Comparison of ENCODE assay signal across 16 mouse cellular contexts in genomic region chr14:122229988-122230387, GRCm38 (mm10). TPM values are rescaled to one million over a fixed set of nuclear protein-coding genes. Genes with fewer than 3 reads are reported as not detected.
DNase-seq lines count a peak whose midpoint lies in the region; ATAC-seq and TF ChIP-seq lines count a peak whose summit lies in the region.
"Had no signal": no experiment of that assay in that cellular context is flagged by ENCODE, and none has a peak within 500 bp of the region (broad histone marks: within the 10 kb centered on the region; RNA-seq: fewer than 3 reads in every experiment).

No protein-coding gene starts in this region.

- H3K9me3 ChIP-seq in hindbrain, embryonic 15.5 days, result no peaks in the 10 kb centered on the region
- H3K9me3 ChIP-seq in midbrain, embryonic 16.5 days (replicated peaks; ENCODE audit: control insufficient read depth, low read length, poor library complexity, severe bottlenecking), result no peaks in the 10 kb centered on the region
- no peaks in the 10 kb centered on the region for H3K9me3 ChIP-seq in stomach, postnatal 0 days (ENCODE audit: control insufficient read depth, low read length)
- H3K9me3 ChIP-seq: embryonic facial prominence, embryonic 15.5 days; limb, embryonic 12.5 days; liver, embryonic 13.5 days; lung, embryonic 15.5 days had no signal

- 0 out of 2 replicates have a peak overlapping the region, but pooled peaks have one; percentile 11 for H3K4me2 ChIP-seq in hindbrain, embryonic 15.5 days
- no peak overlapping the region for H3K4me2 ChIP-seq in midbrain, embryonic 16.5 days (ENCODE audit: low read length)
- no peak overlapping the region for H3K4me2 ChIP-seq in stomach, postnatal 0 days (replicated peaks; ENCODE audit: low read depth)
- H3K4me2 ChIP-seq: embryonic facial prominence, embryonic 15.5 days; liver, embryonic 13.5 days; lung, embryonic 15.5 days had no signal

- no peak for ATAC-seq in cerebellum, adult (ENCODE audit: insufficient number of reproducible peaks, low FRiP score, low TSS enrichment)
- no peak for ATAC-seq in hindbrain, embryonic 15.5 days (ENCODE audit: low FRiP score, low read depth)
- ATAC-seq in midbrain, embryonic 16.5 days, result no peak
- ATAC-seq in stomach, postnatal 0 days (ENCODE audit: low FRiP score, low TSS enrichment), result no peak
- ATAC-seq: intestine, embryonic 16.5 days had no signal

- peak; percentile 16 for DNase-seq in cerebellum, adult 11 months
- no peak for DNase-seq in layer of hippocampus, adult 2 months (ENCODE audit: low spot score in 2 of 2)
- DNase-seq in layer of hippocampus, adult 9-10 months (ENCODE audit: low spot score), result no peak
- DNase-seq in stomach, postnatal 0 days (ENCODE audit: low spot score), result no peak
- DNase-seq in heart, postnatal 36 days, result no peak
- DNase-seq: gastrocnemius, postnatal 14 days; liver, embryonic 13.5 days had no signal

- no peaks in the 10 kb centered on the region for H3K36me3 ChIP-seq in hindbrain, embryonic 15.5 days
- H3K36me3 ChIP-seq in midbrain, embryonic 16.5 days (ENCODE audit: control insufficient read depth, insufficient read depth, low read length), result no peaks in the 10 kb centered on the region
- no peaks in the 10 kb centered on the region for H3K36me3 ChIP-seq in stomach, postnatal 0 days (ENCODE audit: control insufficient read depth, insufficient read depth, low read length)
- H3K36me3 ChIP-seq: embryonic facial prominence, embryonic 15.5 days; limb, embryonic 12.5 days; liver, embryonic 13.5 days; lung, embryonic 15.5 days had no signal

- TF ChIP-seq CTCF in layer of hippocampus, adult 2 months (conservative IDR thresholded peaks at IDR 0.05), result no peak
- no peak for TF ChIP-seq CTCF in stomach, postnatal 0 days (IDR thresholded peaks at IDR 0.05; ENCODE audit: low read depth)

- H3K4me3 ChIP-seq in layer of hippocampus, adult 2 months, result no peak overlapping the region
- no peak overlapping the region for H3K4me3 ChIP-seq in hindbrain, embryonic 15.5 days
- H3K4me3 ChIP-seq in midbrain, embryonic 16.5 days (ENCODE audit: low read depth, low read length), result no peak overlapping the region
- no peak overlapping the region for H3K4me3 ChIP-seq in stomach, postnatal 0 days (ENCODE audit: low read depth, low read length)
- H3K4me3 ChIP-seq: embryonic facial prominence, embryonic 15.5 days; left cerebral cortex, adult 2 months; limb, embryonic 12.5 days; liver, embryonic 13.5 days; lung, embryonic 15.5 days had no signal

- peaks cover 47% of the 10 kb centered on the region for H3K27me3 ChIP-seq in hindbrain, embryonic 15.5 days
- H3K27me3 ChIP-seq in midbrain, embryonic 16.5 days (ENCODE audit: control insufficient read depth, insufficient read depth, low read depth, low read length), result peaks cover 51% of the 10 kb centered on the region
- no peaks in the 10 kb centered on the region for H3K27me3 ChIP-seq in stomach, postnatal 0 days (ENCODE audit: control insufficient read depth, insufficient read depth, low read length)

- WGBS in hindbrain, embryonic 15.5 days, result 59% methylated on average over 5 of the region's 5 CpGs
- 42% methylated on average over 5 of the region's 5 CpGs for WGBS in midbrain, embryonic 16.5 days
- WGBS in stomach, postnatal 0 days, result 88% methylated on average over 5 of the region's 5 CpGs

- TF ChIP-seq EP300 in stomach, postnatal 0 days (optimal IDR thresholded peaks at IDR 0.05), result no peak

- intact Hi-C loops in heart, postnatal 36 days (cut with DNase I), result loop anchor here (10.0 kb wide), 2 partner anchors 285 to 405 kb away; no protein-coding TSS in a partner anchor

- 0 out of 2 replicates have a peak, but pooled peaks cover 10% of the 10 kb centered on the region for H3K4me1 ChIP-seq in hindbrain, embryonic 15.5 days (replicated peaks)
- no peaks in the 10 kb centered on the region; the same call in 1 of the 2 replicates for H3K4me1 ChIP-seq in midbrain, embryonic 16.5 days (ENCODE audit: control insufficient read depth, insufficient read depth, low read length)
- no peaks in the 10 kb centered on the region for H3K4me1 ChIP-seq in stomach, postnatal 0 days (replicated peaks; ENCODE audit: control insufficient read depth, insufficient read depth)
- H3K4me1 ChIP-seq: embryonic facial prominence, embryonic 15.5 days; liver, embryonic 13.5 days; lung, embryonic 15.5 days had no signal

- peak overlapping the region; percentile 76 for H3K27ac ChIP-seq in layer of hippocampus, adult 2 months
- H3K27ac ChIP-seq in hindbrain, embryonic 15.5 days (replicated peaks), result peak overlapping the region; percentile 57
- peak overlapping the region; percentile 24; the same call in 1 of the 2 replicates for H3K27ac ChIP-seq in midbrain, embryonic 16.5 days (ENCODE audit: low read length)
- H3K27ac ChIP-seq in stomach, postnatal 0 days (replicated peaks), result no peak overlapping the region
- H3K27ac ChIP-seq: embryonic facial prominence, embryonic 15.5 days; left cerebral cortex, adult 2 months; limb, embryonic 12.5 days; liver, embryonic 13.5 days; lung, embryonic 15.5 days; macrophage had no signal

- no peak overlapping the region for H3K9ac ChIP-seq in hindbrain, embryonic 15.5 days
- H3K9ac ChIP-seq in midbrain, embryonic 16.5 days (ENCODE audit: low read depth, low read length), result no peak overlapping the region
- no peak overlapping the region for H3K9ac ChIP-seq in stomach, postnatal 0 days (ENCODE audit: low read length)
- H3K9ac ChIP-seq: embryonic facial prominence, embryonic 15.5 days; limb, embryonic 12.5 days; liver, embryonic 13.5 days; lung, embryonic 15.5 days had no signal

RNA-seq across cellular contexts. Expression of gene Clybl, which starts 48.5 kb away (rescaled TPM):
- total RNA-seq in layer of hippocampus, adult 2 months (2021), result 10 to 100 TPM; 26.2 to 28.9 TPM
- polyA plus RNA-seq in hindbrain, embryonic 15.5 days (2015; fragmentation: Nextera tagmentation; extraction: Ambion mirVana), result 16.3 and 17.5 TPM in 2 replicates
- 17.2 and 29.7 TPM in 2 replicates for polyA plus RNA-seq in midbrain, embryonic 16.5 days (2015; fragmentation: Nextera tagmentation; extraction: Ambion mirVana)
- 28.8 and 35.9 TPM in 2 replicates for polyA plus RNA-seq in stomach, postnatal 0 days (2015; fragmentation: Nextera tagmentation; extraction: Ambion mirVana)
- 100 to 1,000 TPM; 113 to 122 TPM for total RNA-seq in heart, postnatal 36 days (2021)
